Mouse (Mus musculus) limb, embryonic 13.5 days (tissue): ENCODE results near the gene Pou2f2. TPM values are rescaled to one million over a fixed set of nuclear protein-coding genes. Genes with fewer than 3 reads are reported as not detected.

Source experiments
- ATAC-seq: fragments of 200-750 bp; cut with Nextera tagmentation; 2 replicates; pipeline ENCODE4 v1.8.0; 2017; ENCODE audit warnings: low read depth, moderate number of reproducible peaks, moderate TSS enrichment; ENCODE audit not compliant: low FRiP score
- H3K27ac ChIP-seq: fragments of 300-500 bp; sonication (generic); 2 replicates; pipeline ENCODE4 v1.5.1; 2015; ENCODE audit warnings: inconsistent platforms, mild to moderate bottlenecking, moderate library complexity
- H3K27me3 ChIP-seq: fragments of 300-500 bp; sonication (generic); 2 replicates; pipeline ENCODE4 v1.6.1; 2015; ENCODE audit warnings: mild to moderate bottlenecking, inconsistent platforms
- H3K36me3 ChIP-seq: fragments of 300-500 bp; sonication (generic); 2 replicates; pipeline ENCODE4 v1.6.1; 2015; ENCODE audit warnings: inconsistent platforms, mild to moderate bottlenecking, moderate library complexity
- H3K4me1 ChIP-seq: fragments of 300-500 bp; sonication (generic); 2 replicates; pipeline ENCODE4 v1.6.1; 2015; ENCODE audit warnings: inconsistent platforms
- H3K4me2 ChIP-seq: fragments of 300-500 bp; sonication (generic); replicated peaks from 2 replicates; pipeline ENCODE4 v1.6.1; 2015; ENCODE audit warnings: inconsistent platforms, mild to moderate bottlenecking, moderate library complexity
- H3K4me3 ChIP-seq: fragments of 300-500 bp; sonication (generic); 2 replicates; pipeline ENCODE4 v1.5.1; 2015; ENCODE audit warnings: moderate library complexity, mild to moderate bottlenecking, inconsistent platforms
- H3K9ac ChIP-seq: fragments of 300-500 bp; sonication (generic); 2 replicates; pipeline ENCODE4 v1.6.1; 2015; ENCODE audit warnings: mild to moderate bottlenecking, inconsistent platforms
- H3K9me3 ChIP-seq: fragments of 300-500 bp; sonication (generic); 2 replicates; pipeline ENCODE4 v1.6.1; 2016; ENCODE audit warnings: inconsistent platforms
- WGBS: fragments of 180-500 bp; shearing (Covaris S2); methylation state at CpG from one replicate; pipeline ENCODE4 v1.1.7; 2015; 5-methylcytosine and 5-hydroxymethylcytosine counted together
- polyA plus RNA-seq: library from polyadenylated mRNA; unstranded; fragments of >200 nt; fragmentation: Nextera tagmentation; extraction: Ambion mirVana; gene quantifications from 2 replicates; pipeline ENCODE4 v1.2.1, GENCODE M21; 2015

Pou2f2 gene
- polyA plus RNA-seq, 1 experiment from 2014 or later, result 2.0 TPM

GRCm38 (mm10) chr7:25155469-25156157 is 23.9 kb downstream of the Pou2f2 start:
- Histone ChIP-seq H3K36me3 (no peaks in the 10 kb centered on the region), H3K4me3 (no peak overlapping the region), H3K27ac (no peak overlapping the region), H3K27me3 (peaks cover 5% of the 10 kb centered on the region; the same call in 1 of the 2 replicates), H3K4me1 (peaks cover 57% of the 10 kb centered on the region), H3K9ac (no peak overlapping the region), H3K4me2 (peak overlapping the region; percentile 46), H3K9me3 (no peaks in the 10 kb centered on the region)
- peak; percentile 55 for ATAC-seq
- 14% methylated on average over 17 of the region's 17 CpGs for WGBS

- H3K36me3 ChIP-seq, result no peaks in the 10 kb centered on the region
- H3K4me2 ChIP-seq, result no peak overlapping the region
- H3K4me1 ChIP-seq, result peaks cover 67% of the 10 kb centered on the region
- ATAC-seq, result no peak
- H3K27ac ChIP-seq, result no peak overlapping the region
- no peak overlapping the region for H3K4me3 ChIP-seq
- H3K9me3 ChIP-seq, result no peaks in the 10 kb centered on the region
- WGBS, result 81% methylated on average over 4 of the region's 4 CpGs
- no peak overlapping the region for H3K9ac ChIP-seq
- H3K27me3 ChIP-seq, result peaks cover 5% of the 10 kb centered on the region; the same call in 1 of the 2 replicates
These were observed 24.9 kb downstream of the Pou2f2 start for GRCm38 (mm10) chr7:25154648-25155047.

GRCm38 (mm10) chr7:25153841-25154240 is 25.7 kb downstream of the Pou2f2 start:
- Histone ChIP-seq H3K27ac (peak overlapping the region; percentile 28; the same call in 1 of the 2 replicates), H3K4me1 (peaks cover 69% of the 10 kb centered on the region), H3K9ac (no peak overlapping the region), H3K4me2 (peak overlapping the region; percentile 40), H3K4me3 (no peak overlapping the region), H3K9me3 (no peaks in the 10 kb centered on the region), H3K36me3 (no peaks in the 10 kb centered on the region), H3K27me3 (peaks cover 5% of the 10 kb centered on the region; the same call in 1 of the 2 replicates)
- no peak for ATAC-seq
- WGBS, result 30% methylated on average over 7 of the region's 7 CpGs

- no peaks in the 10 kb centered on the region for H3K36me3 ChIP-seq
- H3K9me3 ChIP-seq, result no peaks in the 10 kb centered on the region
- WGBS, result 34% methylated on average over 10 of the region's 10 CpGs
- H3K27ac ChIP-seq, result no peak overlapping the region
- H3K4me1 ChIP-seq, result peaks cover 69% of the 10 kb centered on the region
- H3K4me3 ChIP-seq, result no peak overlapping the region
- H3K4me2 ChIP-seq, result peak overlapping the region; percentile 30
- H3K27me3 ChIP-seq, result peaks cover 11% of the 10 kb centered on the region
- ATAC-seq, result 0 out of 2 replicates have a peak, but pooled peaks have one; percentile 6
- peak overlapping the region; percentile 31; the same call in 1 of the 2 replicates for H3K9ac ChIP-seq
These were observed 27.5 kb downstream of the Pou2f2 start for GRCm38 (mm10) chr7:25151916-25152556.

- Histone ChIP-seq H3K4me3 (peak overlapping the region; percentile 15; the same call in 1 of the 2 replicates), H3K9ac (peak overlapping the region; percentile 0; the same call in 1 of the 2 replicates), H3K36me3 (no peaks in the 10 kb centered on the region), H3K27me3 (peaks cover 7% of the 10 kb centered on the region), H3K4me2 (peak overlapping the region; percentile 56), H3K4me1 (peaks cover 66% of the 10 kb centered on the region), H3K27ac (peak overlapping the region; percentile 82), H3K9me3 (no peaks in the 10 kb centered on the region)
- no peak for ATAC-seq
- WGBS, result 2% methylated on average over 7 of the region's 7 CpGs
These were observed 28.5 kb downstream of the Pou2f2 start for GRCm38 (mm10) chr7:25151009-25151408.

- WGBS, result 1% methylated on average over 14 of the region's 18 CpGs
- no peaks in the 10 kb centered on the region for H3K36me3 ChIP-seq
- no peaks in the 10 kb centered on the region for H3K9me3 ChIP-seq
- H3K27ac ChIP-seq, result no peak overlapping the region
- H3K4me1 ChIP-seq, result peaks cover 58% of the 10 kb centered on the region
- H3K9ac ChIP-seq, result no peak overlapping the region
- H3K4me3 ChIP-seq, result peak overlapping the region; percentile 15
- peaks cover 7% of the 10 kb centered on the region; the same call in 1 of the 2 replicates for H3K27me3 ChIP-seq
- ATAC-seq, result peak; percentile 18; the same call in 1 of the 2 replicates
- H3K4me2 ChIP-seq, result peak overlapping the region; percentile 56
These were observed 29.3 kb downstream of the Pou2f2 start for GRCm38 (mm10) chr7:25150151-25150663.

GRCm38 (mm10) chr7:25145896-25146295 is 33.6 kb downstream of the Pou2f2 start:
- no peak overlapping the region for H3K27ac ChIP-seq
- no peak overlapping the region for H3K9ac ChIP-seq
- no peak overlapping the region for H3K4me2 ChIP-seq
- H3K9me3 ChIP-seq, result no peaks in the 10 kb centered on the region
- WGBS, result 7% methylated on average over 10 of the region's 10 CpGs
- no peaks in the 10 kb centered on the region for H3K36me3 ChIP-seq
- H3K4me1 ChIP-seq, result peaks cover 15% of the 10 kb centered on the region
- no peak overlapping the region for H3K4me3 ChIP-seq
- no peak for ATAC-seq
- H3K27me3 ChIP-seq, result peaks cover 7% of the 10 kb centered on the region; the same call in 1 of the 2 replicates

GRCm38 (mm10) chr7:25141761-25142160 is 37.8 kb downstream of the Pou2f2 start:
- H3K27ac ChIP-seq, result no peak overlapping the region
- H3K36me3 ChIP-seq, result no peaks in the 10 kb centered on the region
- no peak overlapping the region for H3K4me2 ChIP-seq
- WGBS, result 0% methylated on average over 5 of the region's 5 CpGs
- H3K4me3 ChIP-seq, result no peak overlapping the region
- no peak overlapping the region for H3K9ac ChIP-seq
- ATAC-seq, result peak; percentile 36
- no peaks in the 10 kb centered on the region for H3K4me1 ChIP-seq
- H3K27me3 ChIP-seq, result peaks cover 10% of the 10 kb centered on the region; the same call in 1 of the 2 replicates
- no peaks in the 10 kb centered on the region for H3K9me3 ChIP-seq

GRCm38 (mm10) chr7:25137553-25137952 is 42.0 kb downstream of the Pou2f2 start:
- Histone ChIP-seq H3K27me3 (peaks cover 49% of the 10 kb centered on the region), H3K4me3 (no peak overlapping the region), H3K9ac (no peak overlapping the region), H3K36me3 (no peaks in the 10 kb centered on the region), H3K9me3 (peaks cover 3% of the 10 kb centered on the region; the same call in 1 of the 2 replicates), H3K4me2 (no peak overlapping the region), H3K27ac (no peak overlapping the region), H3K4me1 (0 out of 2 replicates have a peak, but pooled peaks cover under 1% of the 10 kb centered on the region)
- 46% methylated on average over 3 of the region's 3 CpGs for WGBS
- ATAC-seq, result no peak

GRCm38 (mm10) chr7:25133092-25134049 is 46.2 kb downstream of the Pou2f2 start:
- peaks cover 3% of the 10 kb centered on the region; the same call in 1 of the 2 replicates for H3K9me3 ChIP-seq
- ATAC-seq, result 0 out of 2 replicates have a peak, but pooled peaks have one; percentile 42
- H3K9ac ChIP-seq, result no peak overlapping the region
- 9% methylated on average over 38 of the region's 38 CpGs for WGBS
- no peaks in the 10 kb centered on the region for H3K36me3 ChIP-seq
- H3K4me1 ChIP-seq, result peaks cover 5% of the 10 kb centered on the region; the same call in 1 of the 2 replicates
- H3K27ac ChIP-seq, result no peak overlapping the region
- H3K27me3 ChIP-seq, result peaks cover 73% of the 10 kb centered on the region
- H3K4me2 ChIP-seq, result peak overlapping the region; percentile 60
- H3K4me3 ChIP-seq, result peak overlapping the region; percentile 28

GRCm38 (mm10) chr7:25132318-25132960 is 47.1 kb downstream of the Pou2f2 start:
- Histone ChIP-seq H3K27me3 (peaks cover 68% of the 10 kb centered on the region), H3K4me2 (peak overlapping the region; percentile 4; the same call in 1 of the 2 replicates), H3K36me3 (no peaks in the 10 kb centered on the region), H3K4me3 (no peak overlapping the region), H3K4me1 (peaks cover 5% of the 10 kb centered on the region; the same call in 1 of the 2 replicates), H3K27ac (no peak overlapping the region), H3K9ac (0 out of 2 replicates have a peak overlapping the region, but pooled peaks have one; percentile 14), H3K9me3 (peaks cover 3% of the 10 kb centered on the region; the same call in 1 of the 2 replicates)
- WGBS, result 8% methylated on average over 25 of the region's 25 CpGs
- no peak for ATAC-seq
